Mouse (Mus musculus) heart, adult 8-10 months (tissue): ENCODE data around the gene Il18r1. TPM values are rescaled to one million over a fixed set of nuclear protein-coding genes. Genes with fewer than 3 reads are reported as not detected.

Experiments used
- DNase-seq: peaks from one replicate; pipeline ENCODE4 v3.0.0; 2022; ENCODE audit warnings: low spot score
- total RNA-seq, 4 experiments: library from RNA; stranded (reverse); gene quantifications; 2 replicates each; pipeline ENCODE4 v1.2.4; 2022

Il18r1 gene
- total RNA-seq, result 1 to 10 TPM in 1 of 4 experiments, under 1 TPM in 3; 0.19 to 1.9 (median 0.39) TPM

DNA sequence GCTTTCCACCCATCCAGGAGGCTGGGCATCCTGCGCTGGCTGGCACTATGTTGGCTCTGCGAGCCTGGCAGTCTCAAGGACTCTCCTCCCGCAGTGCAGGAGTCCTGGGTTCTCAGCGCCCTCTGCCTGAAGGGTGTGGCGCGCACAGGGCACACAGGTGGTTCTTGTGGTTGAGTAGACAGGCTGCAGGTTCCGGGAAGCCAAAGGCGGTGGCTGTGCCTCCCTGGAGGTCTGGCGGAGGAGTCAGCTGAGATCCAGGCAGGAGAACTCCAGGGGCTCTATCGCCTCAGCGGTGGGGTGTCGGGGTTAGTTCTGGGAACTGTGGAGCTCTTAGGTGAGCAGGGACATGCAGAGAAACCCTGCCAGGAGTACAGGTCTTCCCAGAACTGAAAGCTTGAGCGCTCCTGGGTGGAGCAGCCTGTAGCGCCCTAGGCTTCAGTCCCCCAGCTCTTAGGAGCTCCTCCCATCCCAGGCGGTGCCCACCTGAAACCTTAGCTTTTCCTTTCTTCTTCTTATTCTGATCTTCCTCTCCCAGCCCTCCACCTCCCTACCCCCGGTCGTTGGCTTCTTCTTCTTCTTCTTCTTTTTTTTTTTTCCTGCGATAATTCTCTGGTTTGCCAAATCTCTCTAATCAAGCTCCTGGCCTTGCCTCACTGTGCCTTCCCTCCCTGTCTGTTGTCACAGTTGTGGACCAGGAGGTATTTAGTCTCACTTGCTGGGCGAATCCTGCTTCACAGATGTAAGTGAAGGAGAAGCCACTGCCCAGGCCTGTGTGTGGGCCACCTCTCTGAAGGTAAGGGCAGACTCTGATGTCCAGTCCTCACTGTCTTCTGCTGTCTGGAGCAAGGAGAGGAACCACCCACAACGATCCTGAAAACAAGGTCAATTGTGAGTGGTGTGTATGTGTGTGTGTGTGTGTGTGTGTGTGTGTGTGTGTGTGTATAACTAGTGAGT, at the start of gene Il18r1:
TSS of gene Il18r1 (plus strand) at position 76 of the 954 bp plus-strand sequence.
- DNase-seq, result no peak

DNA sequence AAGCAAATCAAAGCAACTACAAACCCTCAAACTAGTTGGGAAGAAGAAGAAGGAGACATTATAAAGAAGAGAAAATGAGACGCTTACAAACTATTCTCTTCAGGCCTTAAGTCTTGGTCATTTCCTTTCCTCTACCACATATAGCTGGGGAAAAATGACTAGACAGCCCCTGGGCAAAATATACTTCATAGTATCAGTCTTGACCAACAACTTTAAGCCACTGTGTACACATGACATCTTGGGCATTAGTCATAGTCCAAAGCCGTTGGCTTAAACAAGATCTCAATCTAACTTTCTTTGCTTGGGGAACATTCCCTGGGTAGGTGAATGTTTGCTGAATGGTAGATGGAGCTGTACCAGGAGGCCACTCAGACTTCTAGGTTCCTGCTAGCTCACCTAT, 48.3 kb upstream of the Il18r1 start:
- DNase-seq, result no peak

DNA sequence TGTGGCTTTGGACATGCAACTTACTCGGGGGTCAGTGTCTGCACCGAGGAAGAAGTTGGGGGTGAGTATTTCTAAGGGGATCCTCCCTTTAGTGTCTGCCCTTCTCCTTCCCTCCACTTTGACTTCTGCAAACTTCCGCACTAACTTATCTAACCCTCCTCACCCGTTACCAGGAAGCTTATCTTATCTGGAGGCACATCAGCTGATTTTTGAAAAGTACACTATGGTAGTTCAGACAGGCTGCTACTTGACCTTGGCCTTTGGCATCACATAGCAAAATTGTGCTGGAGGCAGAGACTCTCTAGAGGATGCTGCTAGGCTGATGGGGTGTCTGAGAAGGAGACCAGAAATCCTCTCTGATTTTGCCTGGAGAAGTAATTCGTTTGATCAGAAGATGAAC, 46.8 kb upstream of the Il18r1 start:
- DNase-seq, result no peak

DNA sequence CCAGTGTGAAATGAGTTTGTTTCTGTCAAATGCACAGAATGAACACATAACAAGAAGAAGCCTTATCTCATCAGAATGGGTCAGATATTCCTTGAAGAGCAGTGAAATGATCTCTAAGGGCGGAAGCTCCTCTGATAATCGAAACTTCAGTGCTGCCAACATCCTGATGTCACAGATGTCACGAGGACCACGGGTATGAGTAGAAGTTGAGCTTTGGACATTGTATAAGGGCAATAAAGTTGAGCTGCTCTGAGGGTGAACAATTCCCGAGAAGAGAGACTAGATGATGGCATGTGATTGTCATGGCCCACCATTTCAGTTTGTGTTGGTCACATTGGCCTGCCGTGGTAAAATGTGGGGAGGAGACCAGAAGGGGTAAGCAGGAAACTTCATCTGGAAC, 41.5 kb upstream of the Il18r1 start:
- DNase-seq, result no peak

DNA sequence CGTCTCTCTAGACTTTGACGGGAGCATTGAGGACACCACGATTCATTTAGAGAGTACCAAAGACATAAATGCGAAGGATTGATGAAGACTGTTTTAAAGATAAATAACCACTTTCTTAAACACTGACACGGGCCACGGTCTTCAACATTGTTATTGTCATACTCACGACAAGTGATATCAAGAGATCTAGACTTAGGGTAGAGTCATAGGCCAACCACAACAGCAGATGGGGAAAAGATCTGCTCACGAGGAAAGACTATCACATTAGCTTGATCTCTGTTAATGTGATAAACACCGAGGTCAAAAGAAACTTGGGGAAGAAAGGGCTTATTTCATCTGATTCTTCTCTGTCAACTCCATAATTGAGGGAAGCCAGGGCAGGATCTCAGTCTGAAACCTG, 38.1 kb upstream of the Il18r1 start:
- DNase-seq, result no peak

DNA sequence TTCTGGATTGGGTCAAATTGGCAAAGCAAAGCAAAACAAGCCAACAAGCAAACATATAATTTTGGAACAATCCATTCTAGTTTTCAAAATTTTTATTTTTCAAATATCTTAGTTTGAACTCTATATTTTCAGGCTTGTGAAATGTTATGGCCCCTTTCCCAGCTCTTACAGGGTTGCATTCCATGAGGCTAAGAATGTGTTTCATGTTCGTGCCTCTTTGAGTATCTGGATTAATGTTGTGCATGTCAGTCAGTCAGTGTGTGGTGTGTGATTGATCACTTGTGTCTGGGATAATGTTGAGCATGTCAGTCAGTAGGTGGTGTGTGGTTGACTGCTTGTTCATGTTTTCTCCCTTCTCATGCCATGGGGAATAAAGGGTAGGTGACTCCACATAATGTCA, 37.5 kb upstream of the Il18r1 start:
- DNase-seq, result no peak

DNA sequence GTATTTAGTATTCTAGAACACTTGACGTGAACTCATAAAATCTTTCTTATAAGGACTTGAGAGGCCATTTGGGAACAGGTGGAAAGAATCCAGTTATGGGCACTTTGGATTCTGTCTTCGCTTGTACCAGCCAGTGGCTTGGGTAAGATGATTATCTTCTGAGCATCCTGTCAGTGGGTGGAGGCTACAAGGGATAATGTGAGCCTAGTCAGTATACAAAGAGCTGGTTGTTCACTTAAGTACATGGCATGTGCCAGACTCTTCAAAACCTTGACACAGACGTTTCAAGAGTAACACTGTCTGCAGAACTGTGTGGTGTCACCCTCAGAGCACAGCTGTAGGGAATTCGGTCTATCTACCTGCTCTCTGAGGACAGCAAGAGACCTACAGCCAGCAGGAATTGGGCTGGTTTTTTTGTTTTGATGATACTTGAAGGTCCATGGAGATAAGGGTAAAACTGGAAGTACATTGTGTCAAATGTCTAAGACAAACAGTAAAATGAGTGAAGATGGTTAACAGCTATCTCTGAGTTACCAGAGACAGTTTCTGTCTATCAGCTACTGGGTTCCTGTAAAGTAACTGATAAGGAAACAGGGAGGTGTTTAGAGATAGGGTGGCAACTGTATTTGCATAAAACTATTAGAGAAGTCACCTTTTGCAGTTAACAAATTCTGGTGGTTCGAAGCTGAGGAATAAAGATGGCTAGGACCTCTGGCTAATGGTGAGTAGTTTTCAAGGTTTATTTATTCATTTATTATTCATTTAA, 36.3 kb upstream of the Il18r1 start, which contains the start of gene Il1rl1:
TSS of gene Il1rl1 (plus strand) at position 661 of the 766 bp plus-strand sequence.
- DNase-seq, result no peak

DNA sequence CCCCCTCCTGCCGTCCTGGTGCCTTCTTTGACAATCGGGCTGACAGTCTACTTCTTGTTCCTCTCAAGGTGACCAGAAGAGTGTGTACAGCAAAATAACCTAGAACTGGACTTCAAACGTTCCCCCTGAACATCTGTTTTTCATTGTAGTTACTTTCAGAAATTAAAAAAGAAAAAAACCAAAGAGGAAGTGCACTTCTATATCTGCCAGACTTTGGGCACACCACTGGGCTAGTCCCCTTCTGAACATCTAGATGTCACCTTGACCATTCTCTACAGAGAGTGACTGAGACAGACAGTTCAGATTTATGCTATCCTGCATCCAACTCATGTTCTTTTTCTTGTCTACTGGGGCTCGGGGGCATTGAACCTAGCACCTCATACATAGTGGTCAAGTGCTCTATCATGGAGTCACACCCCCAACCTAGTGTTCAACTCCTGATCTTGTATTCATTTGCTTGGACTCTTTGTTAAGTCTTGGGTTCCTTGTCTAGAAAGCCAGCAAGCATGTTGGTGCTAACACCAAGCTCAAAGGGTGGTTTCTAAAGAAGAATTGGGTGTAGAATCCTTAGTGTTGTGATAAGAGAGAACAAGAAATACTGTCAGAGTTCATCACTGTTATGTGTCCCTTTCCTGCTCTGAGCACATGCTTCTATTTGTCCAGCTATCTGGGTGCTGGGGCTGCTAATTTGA, 35.1 kb upstream of the Il18r1 start:
- DNase-seq, result no peak

DNA sequence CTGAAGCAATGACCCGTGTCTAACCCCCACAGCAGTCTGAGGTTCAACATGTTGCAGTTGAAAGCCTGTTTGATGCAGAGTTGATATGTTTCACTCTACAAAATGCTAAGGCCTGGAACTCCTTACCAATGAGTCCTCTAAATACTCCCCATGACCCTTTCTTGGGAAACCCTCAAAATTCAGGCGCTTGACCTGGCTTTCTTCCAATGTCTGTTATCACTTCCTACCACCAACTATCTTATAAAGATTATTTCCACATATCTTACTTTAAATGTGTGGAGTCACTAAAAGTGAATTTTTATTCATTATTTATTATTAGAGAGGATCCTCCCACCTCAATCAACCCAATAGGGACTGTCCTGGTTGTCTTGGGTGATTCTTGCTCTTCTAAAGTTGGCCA, 33.2 kb upstream of the Il18r1 start:
- DNase-seq, result no peak

DNA sequence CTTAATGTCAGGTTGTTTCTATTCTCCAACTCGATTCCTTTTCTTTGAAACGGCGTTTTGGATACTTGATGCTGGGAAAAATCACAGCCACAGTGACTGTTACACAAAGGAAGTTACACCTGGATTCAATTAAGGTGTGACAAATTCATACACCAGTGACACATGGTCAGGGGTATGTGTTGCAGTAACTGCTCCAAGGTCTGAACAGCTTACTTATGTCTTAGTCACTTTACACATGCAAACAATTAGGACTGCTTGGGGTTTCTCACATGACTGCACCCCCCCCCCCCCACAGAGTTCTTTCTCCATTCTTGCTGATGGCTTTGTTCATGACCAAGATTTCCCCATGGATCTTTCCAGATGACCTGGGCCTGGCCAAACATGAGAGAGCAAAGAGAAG, 29.4 kb upstream of the Il18r1 start:
- no peak for DNase-seq

DNA sequence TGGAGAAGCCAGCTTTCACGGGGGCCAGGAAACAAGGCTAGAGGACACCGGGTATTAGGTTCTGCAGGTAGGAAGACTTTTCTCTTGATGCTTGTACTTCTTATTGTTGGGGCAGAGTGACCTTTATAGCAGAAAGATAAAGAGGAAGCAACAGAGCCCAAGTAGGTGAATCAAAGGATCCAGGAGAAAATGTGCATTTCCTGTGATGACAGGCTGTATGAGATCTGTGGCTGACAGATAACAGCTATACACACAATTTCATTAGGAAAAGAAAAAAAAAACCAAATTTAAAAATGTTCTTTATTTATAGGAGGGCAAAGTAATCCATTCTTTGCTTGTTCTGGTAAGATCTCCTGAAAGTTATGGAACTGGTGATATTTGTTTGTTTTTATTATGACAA, 28.0 kb upstream of the Il18r1 start:
- DNase-seq, result no peak

DNA sequence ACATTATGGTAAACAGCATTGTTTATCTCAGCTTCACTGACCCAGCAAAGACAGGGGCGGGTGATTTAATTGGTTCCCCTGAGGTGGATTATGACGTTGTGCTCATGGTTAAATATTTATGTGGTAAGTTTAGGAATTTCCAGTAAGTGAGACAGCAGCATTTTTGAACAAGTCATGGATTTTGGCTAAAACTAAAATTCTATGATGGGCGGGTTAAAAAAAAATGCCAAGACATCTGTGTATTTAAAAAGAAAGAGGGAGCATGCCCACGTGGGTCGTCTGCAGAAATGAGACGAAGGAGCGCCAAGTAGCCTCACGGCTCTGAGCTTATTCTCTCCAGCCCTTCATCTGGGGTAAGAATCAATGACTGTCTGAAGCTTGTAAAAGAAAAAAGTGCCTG, 25.8 kb upstream of the Il18r1 start:
- DNase-seq, result no peak

DNA sequence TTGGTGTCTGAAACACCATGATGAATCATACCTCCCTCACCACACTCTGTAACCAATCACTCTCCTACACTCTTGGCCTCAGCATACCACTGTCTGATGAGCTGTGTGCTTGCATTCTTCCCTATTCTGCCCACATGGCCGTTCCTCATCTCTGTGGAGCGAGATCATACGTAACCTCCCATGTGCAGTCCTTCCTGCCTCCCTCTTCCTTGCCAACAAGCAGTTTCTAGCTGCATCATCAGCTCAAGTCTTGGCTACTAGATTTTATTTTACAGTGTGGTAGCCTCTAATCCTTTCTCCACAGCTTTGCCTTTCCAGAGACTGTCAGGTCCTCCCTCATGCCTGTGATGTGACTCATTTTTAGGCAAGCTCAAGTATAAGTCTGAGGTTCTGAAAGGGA, 20.6 kb upstream of the Il18r1 start:
- DNase-seq, result no peak

DNA sequence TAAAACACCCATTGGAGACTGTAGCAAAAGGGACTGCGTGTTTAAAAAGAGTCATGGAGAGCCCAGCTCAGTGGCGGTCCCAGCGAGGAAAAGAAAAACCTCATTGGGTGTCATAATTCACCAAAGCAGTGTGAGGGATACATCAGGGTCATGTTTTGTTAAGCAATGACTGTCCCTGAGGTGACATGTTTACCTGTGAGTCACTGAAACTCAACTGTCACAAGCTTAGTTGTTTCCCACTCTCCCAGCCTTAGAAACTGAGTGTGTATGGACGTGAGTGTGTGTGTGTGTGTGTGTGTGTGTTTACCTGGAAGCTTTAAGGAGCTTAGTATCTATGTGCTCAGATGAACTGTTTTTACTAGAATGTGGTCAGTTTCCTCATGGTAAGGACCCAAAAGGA, 2.0 kb downstream of the Il18r1 start:
- no peak for DNase-seq

DNA sequence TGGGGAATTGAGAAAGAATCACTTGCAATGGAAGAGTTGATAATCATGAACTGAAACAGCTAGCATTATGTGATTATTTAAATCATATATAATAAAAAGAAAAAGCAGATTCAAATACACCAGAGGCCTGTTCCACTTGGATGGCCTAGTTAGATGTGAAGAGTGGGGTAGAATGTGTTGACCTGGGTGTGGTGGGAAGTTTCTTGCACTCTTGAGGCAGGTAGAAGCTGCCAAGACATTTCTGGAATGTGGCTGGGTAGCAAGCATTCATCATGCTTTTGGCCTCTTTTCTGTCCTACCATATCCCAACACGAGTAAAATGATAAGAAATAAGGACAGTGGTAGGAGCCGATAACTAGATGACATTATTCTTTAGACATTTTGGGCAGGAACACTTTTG, 3.5 kb downstream of the Il18r1 start:
- no peak for DNase-seq

DNA sequence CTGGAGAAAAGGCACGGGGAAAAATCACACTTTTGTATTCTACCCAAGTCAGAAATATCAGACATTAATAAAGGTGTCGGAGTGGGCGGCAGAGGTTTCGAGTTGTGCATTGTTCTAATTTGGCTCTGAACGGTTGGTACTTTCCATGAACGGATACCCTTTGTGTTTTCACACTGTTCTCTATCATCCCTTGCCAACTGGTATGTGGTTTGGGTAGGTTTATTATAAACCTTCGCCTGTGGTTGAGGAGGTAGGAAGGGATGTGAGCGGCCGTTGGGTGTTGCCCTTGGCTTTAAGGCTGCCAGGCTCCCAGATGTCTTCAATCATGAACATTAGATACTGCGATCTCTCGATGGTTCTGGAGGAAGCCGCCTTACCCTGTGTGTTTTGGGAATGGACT, 4.5 kb downstream of the Il18r1 start:
- no peak for DNase-seq

DNA sequence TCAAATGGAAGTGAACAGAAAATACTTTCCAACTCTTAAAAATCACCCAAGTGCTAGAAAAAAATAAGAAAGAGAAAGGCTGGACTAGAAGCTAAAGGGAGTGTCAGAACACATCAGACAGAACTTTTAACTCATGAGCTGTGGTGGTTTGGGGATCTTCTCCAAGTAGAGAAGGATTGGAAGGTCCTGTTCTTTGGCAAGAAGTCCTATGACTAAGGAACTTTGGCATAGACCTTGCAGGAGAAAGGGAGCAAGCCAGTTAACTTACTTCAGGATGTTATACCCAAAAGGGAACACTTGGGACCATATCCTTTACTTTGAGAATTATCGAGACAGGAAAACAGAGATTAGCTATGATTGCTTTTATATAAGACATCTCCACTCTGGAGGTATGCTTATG, 7.0 kb downstream of the Il18r1 start:
- DNase-seq, result peak; percentile 65

DNA sequence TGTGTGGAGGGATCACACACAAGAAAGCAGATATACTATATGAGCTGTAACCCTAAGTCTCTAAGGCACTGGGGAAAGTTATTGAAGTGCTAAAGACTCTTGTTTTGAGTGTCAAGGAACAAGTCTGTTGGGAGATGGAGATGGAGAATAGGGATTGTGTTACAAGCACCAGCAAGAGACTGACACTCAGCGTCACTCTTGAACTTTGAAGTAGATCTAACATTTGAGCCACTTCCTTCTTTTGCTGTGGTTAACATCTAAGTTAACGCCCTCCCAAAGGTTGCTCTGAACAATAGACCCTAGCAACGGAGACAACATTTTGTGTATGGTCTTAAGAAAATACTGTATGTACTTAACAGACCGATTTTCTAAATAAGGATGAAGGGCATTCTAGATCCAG, 8.3 kb downstream of the Il18r1 start:
- DNase-seq, result no peak

DNA sequence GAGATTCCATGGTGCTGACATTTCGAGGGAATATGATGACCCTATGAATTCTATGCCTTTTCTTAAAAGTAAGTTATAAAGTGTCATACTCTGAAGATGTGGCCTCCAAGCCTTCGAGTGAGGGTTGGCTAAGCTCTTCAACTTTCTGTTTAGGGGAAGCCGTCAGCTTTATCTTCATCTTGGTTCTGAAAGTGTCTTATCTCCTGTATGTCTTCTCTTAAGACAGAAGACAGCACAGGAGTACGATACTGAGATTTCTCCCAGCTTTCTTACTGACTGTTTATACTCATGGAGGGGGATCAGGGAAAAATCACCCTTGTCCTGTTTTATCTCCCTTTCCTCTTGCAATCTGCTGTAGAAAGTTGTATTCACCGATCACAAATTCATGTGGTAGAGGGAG, 9.0 kb downstream of the Il18r1 start:
- no peak for DNase-seq

DNA sequence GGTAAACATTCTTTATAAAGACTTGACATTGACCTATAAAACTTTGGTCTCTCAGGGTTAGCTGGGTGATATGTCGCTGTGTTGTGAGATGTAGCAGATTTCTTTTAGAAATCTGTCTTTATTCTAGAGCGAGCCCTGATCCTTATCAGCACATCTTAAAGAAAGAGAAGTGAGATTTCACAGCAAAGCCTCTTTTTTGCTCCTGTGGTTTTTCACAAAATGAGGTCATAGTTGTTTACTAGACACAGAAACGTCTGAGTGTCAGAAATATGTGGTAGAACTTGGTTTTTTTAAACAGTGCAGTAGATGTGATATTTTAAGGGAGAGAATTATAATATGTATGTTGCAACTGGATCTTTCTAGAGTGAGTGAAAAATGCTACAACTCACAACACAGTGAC, 10.3 kb downstream of the Il18r1 start:
- DNase-seq, result no peak

DNA sequence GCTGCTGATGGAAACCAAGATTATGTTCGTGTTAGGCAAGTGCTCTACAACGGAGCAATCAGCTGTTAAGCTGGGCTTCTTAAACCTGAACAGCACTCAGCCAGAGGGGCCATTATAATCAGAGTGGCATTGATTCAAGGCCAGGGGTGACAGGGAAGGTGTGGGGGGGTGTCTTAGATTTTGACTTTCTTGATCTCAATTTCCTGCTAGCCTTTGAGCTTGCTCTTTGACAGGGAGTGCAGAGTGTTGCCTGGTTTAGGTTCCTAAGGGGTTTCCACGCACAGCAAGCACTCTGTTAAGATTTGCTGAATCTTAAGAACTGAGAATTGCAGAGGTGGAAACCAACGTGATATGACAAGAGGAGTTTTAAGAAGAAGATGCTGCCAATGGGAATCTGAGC, 11.4 kb downstream of the Il18r1 start:
- DNase-seq, result no peak

DNA sequence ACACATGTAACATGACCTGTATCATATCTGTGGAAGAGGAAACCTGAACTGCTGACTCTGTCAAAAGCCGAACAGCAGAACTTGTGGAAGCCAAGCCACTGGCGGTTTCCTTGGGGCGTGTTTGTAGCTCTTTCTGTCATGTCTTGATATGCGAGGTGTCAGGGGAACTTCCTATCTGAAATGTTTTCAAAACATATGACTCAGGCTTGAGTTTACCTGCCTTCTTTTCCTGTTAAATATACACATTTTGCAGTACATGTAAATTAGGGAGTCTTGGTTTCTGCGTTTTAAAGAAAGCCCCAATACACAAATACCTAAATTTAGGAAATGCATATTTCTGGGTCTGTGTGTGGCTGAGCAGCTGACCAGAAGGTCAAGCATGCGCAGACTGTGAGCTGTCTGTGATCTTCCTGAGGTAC, 14.2 kb downstream of the Il18r1 start:
- DNase-seq, result no peak
